Mouse (Mus musculus): ENCODE results near the gene St3gal5. TPM values are rescaled to one million over a fixed set of nuclear protein-coding genes. Genes with fewer than 3 reads are reported as not detected.

The St3gal5 gene
- total and polyA plus RNA-seq, 3 experiments = 4.0 to 21.4 (median 19.8) TPM

DNA sequence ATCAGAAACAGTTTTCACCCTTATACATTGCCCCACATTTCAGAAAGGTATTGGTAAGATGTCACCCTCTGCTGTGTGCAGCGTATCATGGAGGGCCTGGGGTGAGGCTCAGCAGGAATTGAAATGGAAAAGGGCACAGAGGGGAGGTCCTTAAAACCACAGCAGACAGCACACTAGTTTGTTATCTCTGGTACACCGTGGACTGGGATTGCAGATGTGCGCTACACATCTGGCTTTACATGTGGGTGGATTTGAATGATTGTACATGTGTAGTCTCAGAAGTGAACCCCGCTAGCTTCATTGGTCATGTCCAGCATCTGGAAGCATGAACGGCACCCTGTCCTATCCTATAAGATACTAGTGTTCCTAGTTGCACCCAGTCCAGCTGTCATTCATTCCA lies 38.6 kb downstream of the St3gal5 start:
- H3K9me3 ChIP-seq (replicated peaks; ENCODE audit: low read length) = no peaks in the 10 kb centered on the region
- peaks cover 16 to 51% of the 10 kb centered on the region in 2 experiments for H3K36me3 ChIP-seq (replicated peaks in 1 of 2; ENCODE audit: control insufficient read depth in 1 of 2, insufficient read depth in 1 of 2, low read length in 1 of 2)
- H3K79me2 ChIP-seq (replicated peaks; ENCODE audit: control insufficient read depth, extremely low read depth, insufficient read depth, poor library complexity, severe bottlenecking) = no peaks in the 10 kb centered on the region
- H3K27ac ChIP-seq (ENCODE audit: insufficient read depth, low read depth) = no peak overlapping the region
- H3K27me3 ChIP-seq (replicated peaks) = no peaks in the 10 kb centered on the region
- in situ Hi-C loops (cut with MboI; ENCODE audit: low pct_ligation_motif_present, low pct_unique_long_range_greater_than_20kb, low sequenced_read_pairs) (no loop called here), dilution Hi-C loops (cut with MboI; ENCODE audit: extremely low pct_ligation_motif_present, extremely low pct_unique_long_range_greater_than_20kb, low sequenced_read_pairs) (no loop called here)
- H3K4me3 ChIP-seq (replicated peaks in 1 of 3; ENCODE audit: low read depth in 2 of 3, low read length in 2 of 3, poor library complexity in 1 of 3) = no peak overlapping the region
- no peak overlapping the region for H3K4me2 ChIP-seq (ENCODE audit: insufficient read depth, low read depth, poor library complexity, severe bottlenecking)
- H3K9ac ChIP-seq (ENCODE audit: insufficient read depth, low read depth) = no peak overlapping the region
- peaks cover 35 to 58% of the 10 kb centered on the region in 2 experiments for H3K4me1 ChIP-seq (ENCODE audit: control insufficient read depth in 1 of 2, insufficient read depth in 2 of 2)
- no peak for DNase-seq (ENCODE audit: extremely low read depth)
- TF ChIP-seq CHD1 (IDR thresholded peaks at IDR 0.05; ENCODE audit: low read depth, low read length) = no peak
- TF ChIP-seq UBTF (IDR thresholded peaks at IDR 0.05; ENCODE audit: low read depth, low read length) = no peak
- no peak for TF ChIP-seq USF2 (conservative IDR thresholded peaks at IDR 0.05; ENCODE audit: low read depth, low read length)
- TF ChIP-seq NRF1 (IDR thresholded peaks at IDR 0.05; ENCODE audit: low read depth, low read length) = no peak
- TF ChIP-seq TBP (conservative IDR thresholded peaks at IDR 0.05; ENCODE audit: low read depth, low read length) = no peak
- TF ChIP-seq E2F4 (IDR thresholded peaks at IDR 0.05; ENCODE audit: insufficient replicate concordance, low read depth, low read length) = no peak
- TF ChIP-seq POLR2AphosphoS2 (IDR thresholded peaks at IDR 0.05; ENCODE audit: low read depth, low read length) = no peak
- TF ChIP-seq TCF12 (IDR thresholded peaks at IDR 0.05; ENCODE audit: low read depth, low read length) = no peak
- TF ChIP-seq MXI1 (IDR thresholded peaks at IDR 0.05; ENCODE audit: low read depth, low read length) = no peak
- no peak for TF ChIP-seq ELF1 (IDR thresholded peaks at IDR 0.05; ENCODE audit: low read depth, low read length)
- TF ChIP-seq EP300 (IDR thresholded peaks at IDR 0.05; ENCODE audit: low read length) = no peak

DNA sequence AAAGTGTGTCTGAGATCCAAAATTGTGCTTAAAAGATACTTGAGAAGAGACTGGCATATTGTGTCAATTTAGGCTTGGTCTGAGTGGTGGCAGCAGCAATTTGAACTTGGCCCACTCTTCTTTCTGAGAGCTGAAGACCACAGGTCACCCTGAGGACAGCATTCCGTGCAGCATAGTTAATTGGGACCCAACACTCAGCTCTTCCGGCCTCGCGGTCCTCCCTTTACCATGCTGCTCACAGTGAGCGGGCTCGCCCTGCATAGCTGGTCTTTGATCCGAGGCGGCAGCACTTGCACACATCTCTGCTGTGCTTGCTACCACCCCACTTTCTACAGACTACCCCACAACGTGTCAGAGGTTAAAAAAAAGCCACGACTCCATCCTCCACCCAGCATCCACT lies 39.2 kb downstream of the St3gal5 start:
- no peak overlapping the region for H3K4me2 ChIP-seq (ENCODE audit: insufficient read depth, low read depth, poor library complexity, severe bottlenecking)
- TF ChIP-seq CHD2 (IDR thresholded peaks at IDR 0.05; ENCODE audit: low read length) = no peak
- no peak for TF ChIP-seq ZKSCAN1 (IDR thresholded peaks at IDR 0.05; ENCODE audit: borderline replicate concordance, low read depth, low read length)
- no peak for TF ChIP-seq NELFE (IDR thresholded peaks at IDR 0.05; ENCODE audit: low read depth, low read length)
- no peak for TF ChIP-seq MYC (IDR thresholded peaks at IDR 0.05; ENCODE audit: low read depth, low read length)
- TF ChIP-seq GABPA (IDR thresholded peaks at IDR 0.05; ENCODE audit: insufficient replicate concordance, low read depth, low read length) = no peak
- no peak for TF ChIP-seq ELF1 (IDR thresholded peaks at IDR 0.05; ENCODE audit: low read depth, low read length)
- H3K4me3 ChIP-seq (replicated peaks in 1 of 3; ENCODE audit: low read depth in 2 of 3, low read length in 2 of 3, poor library complexity in 1 of 3) = no peak overlapping the region
- no peaks in the 10 kb centered on the region for H3K27me3 ChIP-seq (replicated peaks)
- no peaks in the 10 kb centered on the region for H3K79me2 ChIP-seq (replicated peaks; ENCODE audit: control insufficient read depth, extremely low read depth, insufficient read depth, poor library complexity, severe bottlenecking)
- H3K9me3 ChIP-seq (replicated peaks; ENCODE audit: low read length) = no peaks in the 10 kb centered on the region
- DNase-seq (ENCODE audit: extremely low read depth) = no peak
- H3K9ac ChIP-seq (ENCODE audit: insufficient read depth, low read depth) = no peak overlapping the region
- peaks cover 39 to 60% of the 10 kb centered on the region in 2 experiments for H3K4me1 ChIP-seq (ENCODE audit: control insufficient read depth in 1 of 2, insufficient read depth in 2 of 2)
- dilution Hi-C loops (cut with MboI; ENCODE audit: extremely low pct_ligation_motif_present, extremely low pct_unique_long_range_greater_than_20kb, low sequenced_read_pairs) (no loop called here), in situ Hi-C loops (cut with MboI; ENCODE audit: low pct_ligation_motif_present, low pct_unique_long_range_greater_than_20kb, low sequenced_read_pairs) (no loop called here)
- no peak overlapping the region for H3K27ac ChIP-seq (ENCODE audit: insufficient read depth, low read depth)
- H3K36me3 ChIP-seq (replicated peaks in 1 of 2; ENCODE audit: control insufficient read depth in 1 of 2, insufficient read depth in 1 of 2, low read length in 1 of 2) = peaks cover 19 to 53% of the 10 kb centered on the region in 2 experiments
